Mouse (Mus musculus) cerebellum, adult 2 months (tissue): Measurements from ENCODE around the gene Coq8b.

Source experiments
- CTCF ChIP-seq: fragments of 200-500 bp; IDR thresholded peaks from 2 replicates; pipeline ENCODE4 v1.5.1; 2011; ENCODE audit warnings: low read depth, mild to moderate bottlenecking, control low read depth, low read length, moderate library complexity, borderline replicate concordance; ENCODE audit not compliant: insufficient read depth
- POLR2A ChIP-seq: fragments of 200-500 bp; IDR thresholded peaks from 2 replicates; pipeline ENCODE4 v1.6.1; 2011; ENCODE audit warnings: low read length, control low read depth, borderline replicate concordance; ENCODE audit not compliant: insufficient read depth

DNA sequence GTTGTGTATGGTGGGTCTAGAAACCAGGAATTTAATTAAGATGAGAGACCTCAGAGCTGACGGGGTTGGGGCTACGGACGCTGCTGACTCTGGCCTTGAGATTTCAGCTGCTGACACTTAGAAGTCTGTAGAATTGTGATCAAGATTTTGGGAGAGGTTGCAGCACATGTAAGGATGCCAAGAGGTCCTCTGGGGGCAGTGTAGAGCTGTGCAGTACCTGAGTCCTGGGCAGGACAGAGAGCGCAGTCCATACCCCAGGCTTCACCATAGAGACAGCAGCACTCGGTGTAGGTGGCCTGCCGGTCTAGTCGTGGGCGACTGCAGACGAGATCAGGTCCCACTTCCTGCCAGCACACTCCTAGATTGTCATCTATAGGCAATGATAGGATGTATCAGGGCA is 74.7 kb downstream of the Coq8b start:
- TF ChIP-seq CTCF: peak; percentile 33; the same call in 1 of the 2 replicates
- TF ChIP-seq POLR2A: no peak
